Mouse (Mus musculus): ENCODE results near the gene Nfia. TPM values are rescaled to one million over a fixed set of nuclear protein-coding genes. Genes with fewer than 3 reads are reported as not detected.

Gene Nfia
- polyA plus RNA-seq, 1 experiment from 2014 or later: 21.3 TPM

DNA sequence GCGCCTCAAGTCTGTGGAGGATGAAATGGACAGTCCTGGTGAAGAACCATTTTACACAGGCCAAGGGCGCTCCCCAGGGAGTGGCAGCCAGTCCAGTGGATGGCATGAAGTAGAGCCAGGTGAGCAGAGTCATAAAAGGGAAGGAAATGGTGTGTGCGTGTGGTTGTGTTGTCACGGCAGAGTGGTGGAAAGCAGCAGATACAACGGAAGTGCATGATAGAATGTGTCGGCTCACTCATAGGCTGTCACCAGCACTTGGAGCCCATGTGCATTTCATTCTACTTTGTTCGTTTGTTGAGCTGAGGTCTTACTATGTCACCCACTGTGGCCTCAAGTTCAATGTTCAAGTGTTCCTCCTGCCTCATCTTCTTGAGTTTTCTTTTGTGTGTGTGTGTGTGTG, 248.3 kb downstream of the Nfia start:
- no peak for DNase-seq (ENCODE audit: low spot score)
- H3K36me3 ChIP-seq: peaks cover 20% of the 10 kb centered on the region; the same call in 1 of the 2 replicates
- H3K4me3 ChIP-seq: no peak overlapping the region
- no peaks in the 10 kb centered on the region for H3K9me3 ChIP-seq (replicated peaks)
- H3K27me3 ChIP-seq (ENCODE audit: low read depth, poor library complexity, severe bottlenecking): no peaks in the 10 kb centered on the region
- H3K27ac ChIP-seq: no peak overlapping the region
- WGBS: 90% methylated on average over 7 of the region's 7 CpGs
- peaks cover 8% of the 10 kb centered on the region; the same call in 1 of the 2 replicates for H3K4me1 ChIP-seq

DNA sequence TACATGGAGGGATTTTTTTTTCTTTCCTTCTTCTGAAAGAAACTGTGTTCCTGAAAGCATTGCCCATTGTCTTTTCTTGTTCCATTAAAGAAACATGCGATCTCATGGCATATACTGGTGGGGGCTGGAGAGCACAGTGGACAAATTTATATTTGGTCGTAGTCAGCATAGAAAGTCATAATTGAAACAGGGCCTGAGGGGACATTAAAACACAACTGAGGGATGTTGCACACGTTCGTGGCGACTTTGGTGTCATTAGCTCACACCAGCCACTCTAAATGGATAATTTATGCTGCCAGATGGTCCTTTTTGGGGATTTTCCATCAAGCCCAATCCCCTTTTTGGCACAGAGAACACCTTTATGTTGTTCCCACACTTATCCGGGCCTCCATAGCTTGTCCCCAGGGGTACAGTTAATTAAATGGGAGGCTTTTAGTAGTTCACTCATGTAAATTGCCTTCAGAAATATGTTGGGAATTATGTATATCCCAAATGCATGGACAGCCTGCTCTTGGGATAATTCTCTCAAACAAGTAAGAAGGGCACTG, 250.8 kb downstream of the Nfia start:
- no peak overlapping the region for H3K4me3 ChIP-seq
- H3K36me3 ChIP-seq: peaks cover 12% of the 10 kb centered on the region; the same call in 1 of the 2 replicates
- DNase-seq (ENCODE audit: low spot score): no peak
- H3K27me3 ChIP-seq (ENCODE audit: low read depth, poor library complexity, severe bottlenecking): no peaks in the 10 kb centered on the region
- no peak overlapping the region for H3K27ac ChIP-seq
- no peaks in the 10 kb centered on the region for H3K9me3 ChIP-seq (replicated peaks)
- peaks cover 8% of the 10 kb centered on the region for H3K4me1 ChIP-seq
- 56% methylated on average over 6 of the region's 6 CpGs for WGBS

DNA sequence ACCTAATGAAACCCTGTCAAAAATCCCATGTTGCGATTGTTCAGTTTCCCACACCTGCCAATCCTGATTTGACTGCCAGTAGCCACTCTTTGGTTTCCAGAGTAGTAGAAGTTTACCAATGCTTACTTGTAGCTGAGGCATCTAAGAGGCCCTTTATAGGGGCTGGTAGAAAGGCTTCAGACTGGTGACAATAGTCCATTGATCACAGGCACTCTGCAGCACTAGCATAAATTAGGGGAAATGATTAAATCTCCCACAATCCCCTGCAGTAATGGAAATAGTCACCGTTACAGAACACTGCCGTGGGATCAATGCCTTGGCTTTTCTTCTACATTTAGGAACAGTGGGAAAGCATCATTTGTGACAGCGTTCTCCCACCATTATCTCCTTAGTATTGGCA, 254.9 kb downstream of the Nfia start:
- H3K4me1 ChIP-seq: peaks cover 11% of the 10 kb centered on the region
- no peaks in the 10 kb centered on the region for H3K27me3 ChIP-seq (ENCODE audit: low read depth, poor library complexity, severe bottlenecking)
- DNase-seq (ENCODE audit: low spot score): no peak
- WGBS: 93% methylated on average over 4 of the region's 4 CpGs
- H3K9me3 ChIP-seq (replicated peaks): no peaks in the 10 kb centered on the region
- no peak overlapping the region for H3K4me3 ChIP-seq
- H3K27ac ChIP-seq: no peak overlapping the region
- H3K36me3 ChIP-seq: 0 out of 2 replicates have a peak, but pooled peaks cover 2% of the 10 kb centered on the region

DNA sequence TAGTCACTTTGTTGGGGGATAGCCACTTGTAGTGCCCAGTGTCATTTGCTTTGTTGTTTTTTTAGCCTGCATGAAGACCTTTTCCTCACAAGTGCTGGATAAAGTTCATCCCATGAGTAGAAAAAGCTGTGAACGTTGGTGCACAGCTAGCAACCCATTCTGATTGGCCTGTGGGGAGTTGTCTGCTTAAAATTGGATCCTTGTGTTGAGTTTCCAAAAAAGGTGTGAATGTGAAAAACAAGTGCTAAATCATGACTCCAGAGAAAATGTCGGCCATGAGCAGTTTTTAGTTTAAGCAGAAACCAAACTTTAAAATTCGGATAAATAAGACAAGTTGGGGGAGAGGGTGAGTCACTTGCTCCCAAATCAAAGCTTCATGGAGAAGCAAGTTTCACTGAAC, 259.3 kb downstream of the Nfia start:
- 72% methylated on average over 3 of the region's 3 CpGs for WGBS
- Histone ChIP-seq H3K9me3 (replicated peaks) (no peaks in the 10 kb centered on the region), H3K27me3 (ENCODE audit: low read depth, poor library complexity, severe bottlenecking) (no peaks in the 10 kb centered on the region), H3K4me1 (peaks cover 4% of the 10 kb centered on the region; the same call in 1 of the 2 replicates), H3K27ac (no peak overlapping the region), H3K4me3 (no peak overlapping the region), H3K36me3 (no peaks in the 10 kb centered on the region)
- DNase-seq (ENCODE audit: low spot score): no peak

DNA sequence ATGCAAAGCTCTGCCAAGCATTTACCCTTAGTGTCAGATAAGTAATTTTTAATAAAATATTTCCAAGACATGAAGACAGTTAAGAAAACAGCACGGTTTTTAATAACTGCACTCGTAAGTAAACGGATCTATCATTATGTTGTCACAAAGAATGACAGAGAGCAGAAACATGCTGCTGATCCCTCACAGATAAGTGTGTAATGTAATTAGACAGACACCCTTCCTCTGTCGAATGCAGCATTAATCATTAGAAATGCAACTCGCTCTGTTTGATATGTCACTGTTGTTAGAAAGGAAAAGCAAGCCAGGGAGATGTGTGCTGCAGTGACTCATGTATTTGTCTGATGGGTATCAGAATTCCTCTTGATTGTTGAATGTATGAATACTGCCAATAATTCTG, 259.8 kb downstream of the Nfia start:
- Histone ChIP-seq H3K4me3 (no peak overlapping the region), H3K36me3 (no peaks in the 10 kb centered on the region), H3K27me3 (ENCODE audit: low read depth, poor library complexity, severe bottlenecking) (no peaks in the 10 kb centered on the region), H3K9me3 (replicated peaks) (no peaks in the 10 kb centered on the region), H3K4me1 (peaks cover 4% of the 10 kb centered on the region; the same call in 1 of the 2 replicates), H3K27ac (no peak overlapping the region)
- WGBS: 76% methylated on average over 5 of the region's 5 CpGs
- DNase-seq (ENCODE audit: low spot score): no peak

DNA sequence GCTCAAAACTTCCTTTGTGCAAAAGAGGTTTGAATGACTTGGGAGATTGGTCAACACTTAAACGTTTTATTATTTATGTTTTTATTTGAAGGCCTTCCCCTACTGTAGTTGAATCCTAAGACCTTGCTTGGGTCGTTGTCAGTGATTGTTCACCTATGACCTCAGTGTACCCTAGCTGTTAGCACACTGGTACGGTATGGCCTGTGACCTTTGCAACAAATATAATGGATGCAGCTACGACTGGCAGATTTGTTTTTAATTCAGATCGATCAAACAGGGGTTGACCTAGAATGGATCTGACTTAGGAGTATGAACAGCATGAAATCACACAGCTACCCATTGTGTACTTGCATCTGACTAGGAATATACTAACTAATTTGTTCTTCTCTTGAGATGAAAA, 266.6 kb downstream of the Nfia start:
- Histone ChIP-seq H3K36me3 (no peaks in the 10 kb centered on the region; the same call in 1 of the 2 replicates), H3K9me3 (replicated peaks) (no peaks in the 10 kb centered on the region), H3K27ac (no peak overlapping the region), H3K4me3 (no peak overlapping the region), H3K4me1 (0 out of 2 replicates have a peak, but pooled peaks cover 4% of the 10 kb centered on the region), H3K27me3 (ENCODE audit: low read depth, poor library complexity, severe bottlenecking) (no peaks in the 10 kb centered on the region)
- 82% methylated on average over 5 of the region's 5 CpGs for WGBS
- DNase-seq (ENCODE audit: low spot score): no peak

DNA sequence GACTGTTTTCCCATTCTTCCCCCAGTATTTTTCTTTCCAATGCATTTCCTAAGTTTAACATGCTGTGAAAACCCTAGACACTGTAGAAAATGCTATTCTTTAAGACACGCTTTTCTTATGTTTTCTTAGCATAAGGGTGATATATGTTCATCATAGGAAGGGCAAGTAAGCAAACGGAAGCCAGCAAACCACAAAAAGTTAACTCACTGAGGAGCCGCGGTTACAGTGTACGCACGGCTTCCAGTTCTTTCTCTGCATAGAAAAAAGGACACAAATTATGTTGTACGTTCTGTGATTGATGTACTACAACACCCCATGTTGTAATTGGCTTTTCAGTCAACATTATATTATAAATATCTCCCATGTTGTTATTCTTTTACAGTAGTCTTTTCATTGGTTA, 267.6 kb downstream of the Nfia start:
- H3K27me3 ChIP-seq (ENCODE audit: low read depth, poor library complexity, severe bottlenecking): no peaks in the 10 kb centered on the region
- 91% methylated on average over 7 of the region's 7 CpGs for WGBS
- H3K27ac ChIP-seq: no peak overlapping the region
- 0 out of 2 replicates have a peak, but pooled peaks cover 4% of the 10 kb centered on the region for H3K4me1 ChIP-seq
- H3K4me3 ChIP-seq: no peak overlapping the region
- DNase-seq (ENCODE audit: low spot score): no peak
- no peaks in the 10 kb centered on the region for H3K9me3 ChIP-seq (replicated peaks)
- no peaks in the 10 kb centered on the region; the same call in 1 of the 2 replicates for H3K36me3 ChIP-seq

DNA sequence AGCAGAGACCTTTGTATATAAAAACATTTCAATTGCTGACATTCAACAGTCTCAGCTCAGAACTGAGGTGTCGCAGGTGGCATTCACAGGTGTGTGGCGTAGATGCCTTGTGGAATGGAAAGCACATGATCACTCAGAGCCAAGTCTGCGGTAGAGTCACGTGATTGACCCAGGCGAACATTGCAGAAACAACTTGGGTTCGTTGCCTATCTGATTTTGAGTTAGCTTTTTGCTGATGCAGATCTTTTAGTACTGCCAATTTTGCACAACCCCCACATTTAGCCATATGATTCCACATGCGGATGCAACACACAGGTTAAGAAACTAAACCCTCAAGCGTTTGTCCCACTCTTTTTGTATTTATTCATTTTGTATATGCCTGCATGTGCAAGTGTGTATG, 272.1 kb downstream of the Nfia start:
- H3K36me3 ChIP-seq: no peaks in the 10 kb centered on the region; the same call in 1 of the 2 replicates
- H3K9me3 ChIP-seq (replicated peaks): no peaks in the 10 kb centered on the region
- H3K27ac ChIP-seq: no peak overlapping the region
- peaks cover 11% of the 10 kb centered on the region for H3K4me1 ChIP-seq
- 91% methylated on average over 8 of the region's 8 CpGs for WGBS
- no peak overlapping the region for H3K4me3 ChIP-seq
- no peaks in the 10 kb centered on the region for H3K27me3 ChIP-seq (ENCODE audit: low read depth, poor library complexity, severe bottlenecking)
- no peak for DNase-seq (ENCODE audit: low spot score)

DNA sequence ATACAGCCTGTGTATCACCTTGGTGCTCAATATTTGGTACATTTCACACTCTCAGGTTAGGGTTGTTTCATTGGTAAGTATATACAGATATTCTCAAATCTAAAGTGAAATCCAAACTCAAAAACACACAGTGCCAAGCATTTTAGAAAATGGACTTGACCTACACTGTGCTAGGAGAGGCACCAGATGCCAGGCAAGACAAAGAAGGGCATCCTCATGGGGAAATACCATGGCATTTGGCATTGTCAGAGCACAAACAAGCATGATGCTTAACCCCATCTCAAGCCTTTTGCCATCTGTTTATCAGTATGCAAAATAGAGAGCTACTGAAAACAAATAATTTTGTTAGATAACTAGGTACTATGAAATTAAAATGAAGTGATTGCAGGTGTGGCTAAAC, 274.8 kb downstream of the Nfia start:
- Histone ChIP-seq H3K4me3 (no peak overlapping the region), H3K4me1 (peaks cover 29% of the 10 kb centered on the region)

DNA sequence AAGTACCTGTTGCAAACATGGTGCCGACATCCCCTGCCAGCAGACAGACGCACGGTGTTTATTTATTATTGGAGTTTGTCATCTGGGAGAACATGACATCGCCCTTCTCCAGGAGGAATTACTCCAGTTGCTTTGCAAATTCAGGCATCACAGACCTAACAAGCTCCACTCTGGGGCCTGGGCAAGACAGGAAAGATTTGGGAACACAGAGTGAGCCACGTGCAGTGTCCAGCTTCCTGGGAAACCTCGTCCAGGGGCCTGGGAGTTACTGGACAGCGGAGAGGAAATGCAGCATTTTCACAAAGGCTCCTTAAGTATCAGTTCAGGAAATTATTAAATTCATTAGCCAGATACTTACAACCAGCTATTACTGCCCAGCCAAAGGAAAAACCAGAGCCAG, 277.1 kb downstream of the Nfia start:
- DNase-seq (ENCODE audit: low spot score): peak; percentile 53
- no peaks in the 10 kb centered on the region for H3K36me3 ChIP-seq
- no peaks in the 10 kb centered on the region for H3K27me3 ChIP-seq (ENCODE audit: low read depth, poor library complexity, severe bottlenecking)
- WGBS: 32% methylated on average over 7 of the region's 7 CpGs
- H3K9me3 ChIP-seq (replicated peaks): no peaks in the 10 kb centered on the region
- H3K4me3 ChIP-seq: no peak overlapping the region
- H3K27ac ChIP-seq: peak overlapping the region; percentile 56
- H3K4me1 ChIP-seq: peaks cover 29% of the 10 kb centered on the region

More for the DNA sequence above, 274.8 kb downstream of the Nfia start:
- H3K9me3 ChIP-seq (replicated peaks): no peaks in the 10 kb centered on the region
- no peaks in the 10 kb centered on the region for H3K27me3 ChIP-seq (ENCODE audit: low read depth, poor library complexity, severe bottlenecking)
- H3K27ac ChIP-seq: no peak overlapping the region
- no peaks in the 10 kb centered on the region for H3K36me3 ChIP-seq
- DNase-seq (ENCODE audit: low spot score): no peak

DNA sequence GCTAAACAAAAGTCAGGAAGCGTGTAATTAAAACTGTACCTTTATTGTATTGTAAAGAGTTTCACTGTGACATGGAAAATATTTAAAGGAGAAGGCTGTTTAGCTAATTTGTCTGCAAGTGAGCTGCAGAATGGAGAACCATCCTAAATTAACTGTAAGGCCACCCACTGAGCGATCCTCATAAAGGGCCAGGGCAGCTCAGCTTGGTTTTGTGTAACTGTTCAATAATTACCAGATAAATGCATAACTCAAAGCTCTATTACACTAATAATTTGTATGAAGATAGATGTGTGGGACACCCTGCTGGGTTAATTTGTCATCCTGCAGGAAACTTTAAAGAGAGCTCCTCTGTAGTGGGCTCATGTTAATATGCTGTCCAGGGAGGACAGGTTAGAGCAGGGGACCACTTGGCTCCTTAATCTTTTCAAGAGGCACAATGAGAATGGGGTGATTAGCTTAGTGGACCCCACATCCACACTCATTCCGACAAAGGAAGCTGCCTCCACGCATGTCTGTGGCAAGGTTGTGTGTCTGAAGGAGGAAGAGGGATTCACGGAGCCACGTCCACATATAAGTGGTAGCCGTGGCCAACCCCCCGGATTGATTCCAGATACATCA, 277.6 kb downstream of the Nfia start:
- Histone ChIP-seq H3K36me3 (no peaks in the 10 kb centered on the region), H3K9me3 (replicated peaks) (no peaks in the 10 kb centered on the region), H3K4me3 (no peak overlapping the region), H3K4me1 (peaks cover 29% of the 10 kb centered on the region), H3K27me3 (ENCODE audit: low read depth, poor library complexity, severe bottlenecking) (no peaks in the 10 kb centered on the region), H3K27ac (peak overlapping the region; percentile 74)
- 73% methylated on average over 8 of the region's 8 CpGs for WGBS
- DNase-seq (ENCODE audit: low spot score): peak; percentile 34

DNA sequence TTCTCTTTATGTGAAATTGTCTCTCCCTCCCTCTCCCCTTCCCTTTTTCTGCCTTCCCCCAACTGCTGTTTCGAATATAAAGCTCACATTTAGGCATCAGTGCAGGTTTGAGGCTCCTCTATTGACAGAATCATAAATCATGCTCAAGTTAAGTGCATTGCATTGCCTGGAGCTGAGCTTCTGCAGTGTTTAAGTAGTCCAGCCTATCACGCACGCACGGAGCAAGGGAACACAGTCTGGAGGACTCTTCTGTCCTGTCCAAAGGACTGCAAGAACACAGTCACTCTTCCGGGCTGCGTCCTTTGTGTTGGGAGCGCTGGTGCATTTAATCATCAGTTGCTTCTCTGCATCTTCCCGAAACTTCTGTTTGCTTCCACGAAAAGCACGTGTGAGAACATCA, 278.2 kb downstream of the Nfia start:
- Histone ChIP-seq H3K4me3 (no peak overlapping the region), H3K9me3 (replicated peaks) (no peaks in the 10 kb centered on the region), H3K36me3 (no peaks in the 10 kb centered on the region), H3K4me1 (peaks cover 29% of the 10 kb centered on the region), H3K27me3 (ENCODE audit: low read depth, poor library complexity, severe bottlenecking) (no peaks in the 10 kb centered on the region), H3K27ac (peak overlapping the region; percentile 74)
- peak; percentile 41 for DNase-seq (ENCODE audit: low spot score)
- 44% methylated on average over 10 of the region's 10 CpGs for WGBS

DNA sequence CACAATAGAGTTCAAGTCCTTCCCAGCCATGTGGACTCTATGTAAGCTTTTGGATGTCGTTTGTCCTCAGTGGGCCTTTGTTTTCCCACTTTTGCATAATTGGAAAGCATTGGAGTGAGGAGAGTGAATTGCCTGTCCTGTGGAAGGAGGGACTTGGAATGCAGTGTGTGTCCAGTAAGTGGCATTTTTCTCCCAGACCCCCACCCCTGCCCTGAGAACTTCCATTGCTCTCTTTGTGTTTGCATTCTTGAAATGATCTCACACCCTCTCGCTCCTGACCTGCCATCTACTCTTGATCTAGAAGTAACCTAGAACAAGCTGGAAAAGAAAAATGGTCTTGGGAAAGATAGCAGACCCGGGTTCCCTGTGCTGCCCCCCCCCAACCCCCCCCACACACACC, 278.8 kb downstream of the Nfia start:
- peak overlapping the region; percentile 74 for H3K27ac ChIP-seq
- no peak overlapping the region for H3K4me3 ChIP-seq
- H3K36me3 ChIP-seq: no peaks in the 10 kb centered on the region
- no peaks in the 10 kb centered on the region for H3K27me3 ChIP-seq (ENCODE audit: low read depth, poor library complexity, severe bottlenecking)
- DNase-seq (ENCODE audit: low spot score): no peak
- H3K4me1 ChIP-seq: peaks cover 29% of the 10 kb centered on the region
- 76% methylated on average over 3 of the region's 3 CpGs for WGBS
- H3K9me3 ChIP-seq (replicated peaks): no peaks in the 10 kb centered on the region
